Mouse (Mus musculus): ENCODE data around the gene Muc4. TPM values are rescaled to one million over a fixed set of nuclear protein-coding genes. Genes with fewer than 3 reads are reported as not detected.

Muc4 gene
- polyA plus RNA-seq, 1 experiment: 0.58 TPM

DNA sequence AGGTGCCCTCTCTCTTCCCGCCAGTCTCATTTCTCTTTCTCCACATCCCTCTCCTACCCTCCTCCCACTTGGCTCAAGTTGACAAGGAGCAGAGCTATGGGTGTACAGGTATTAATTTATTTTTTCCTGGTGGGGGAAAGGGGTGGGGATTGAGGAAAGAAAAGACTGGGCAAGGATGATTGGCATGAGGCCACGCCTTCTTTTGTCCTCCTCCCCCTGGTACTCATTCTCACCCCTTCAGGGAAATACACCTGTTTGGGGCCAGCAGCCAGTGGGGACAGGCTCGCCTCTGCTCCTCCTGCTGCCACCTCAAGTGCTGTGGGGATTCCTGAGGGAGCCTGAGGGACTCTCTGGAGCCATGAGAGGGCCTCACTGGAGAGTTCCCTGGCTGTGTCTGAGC is 336 bp downstream of the Muc4 start:
- TF ChIP-seq POLR2A (IDR thresholded peaks at IDR 0.05; ENCODE audit: control insufficient read depth, extremely low read depth, insufficient read depth, low read length, poor library complexity): no peak
- TF ChIP-seq CTCF (IDR thresholded peaks at IDR 0.05; ENCODE audit: borderline replicate concordance, control insufficient read depth, extremely low read depth, insufficient read depth, low read length, poor library complexity): no peak
- no peak overlapping the region for H3K4me3 ChIP-seq (ENCODE audit: control insufficient read depth, insufficient read depth, low read length)
- H3K27me3 ChIP-seq (ENCODE audit: control insufficient read depth, insufficient read depth, low read length): no peaks in the 10 kb centered on the region
- H3K4me1 ChIP-seq (replicated peaks; ENCODE audit: control insufficient read depth, insufficient read depth, low read length): no peaks in the 10 kb centered on the region
- DNase-seq: no peak
- WGBS: 57% methylated on average over 3 of the region's 3 CpGs
- H3K36me3 ChIP-seq (ENCODE audit: control insufficient read depth, insufficient read depth, low read length): no peaks in the 10 kb centered on the region
- no peak overlapping the region for H3K27ac ChIP-seq (ENCODE audit: control insufficient read depth, insufficient read depth, low read length)

DNA sequence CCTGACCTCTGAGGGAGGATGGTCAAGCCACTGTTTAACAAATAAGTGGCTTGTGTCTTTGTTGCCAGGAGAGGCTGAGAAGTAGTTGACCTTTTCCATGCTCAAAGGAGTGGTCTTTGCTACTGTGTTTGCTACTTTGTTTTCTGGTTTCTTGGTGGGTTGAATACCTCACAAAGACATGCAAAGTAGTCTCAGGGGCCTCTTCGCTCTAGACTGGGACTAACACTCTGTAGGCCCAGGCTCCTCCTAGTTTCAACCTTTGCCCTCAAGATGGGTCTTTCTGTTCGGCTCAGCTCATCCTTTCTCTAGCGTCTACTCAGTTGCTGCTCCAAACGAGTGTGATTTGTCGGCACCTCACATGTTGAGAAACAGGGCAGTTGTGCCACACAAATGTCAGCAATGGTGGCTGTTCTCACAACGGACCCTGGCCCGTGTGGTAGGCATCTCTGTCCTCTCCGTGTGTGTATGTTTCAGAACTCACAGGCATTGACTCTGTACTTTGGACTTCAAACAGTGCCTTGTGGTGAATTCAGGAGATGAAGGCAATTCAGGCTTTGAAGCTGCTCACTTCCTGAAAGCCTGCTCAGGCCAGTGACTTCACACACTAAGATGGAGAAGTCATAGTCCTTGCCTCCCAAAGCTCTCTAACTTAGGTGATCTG is 4.4 kb downstream of the Muc4 start:
- no peaks in the 10 kb centered on the region for H3K27me3 ChIP-seq (ENCODE audit: control insufficient read depth, insufficient read depth, low read length)
- H3K27ac ChIP-seq (ENCODE audit: control insufficient read depth, insufficient read depth, low read length): no peak overlapping the region
- no peaks in the 10 kb centered on the region for H3K36me3 ChIP-seq (ENCODE audit: control insufficient read depth, insufficient read depth, low read length)
- 76% methylated on average over 8 of the region's 8 CpGs for WGBS
- no peak for DNase-seq
- no peaks in the 10 kb centered on the region for H3K4me1 ChIP-seq (replicated peaks; ENCODE audit: control insufficient read depth, insufficient read depth, low read length)
- no peak for TF ChIP-seq CTCF (IDR thresholded peaks at IDR 0.05; ENCODE audit: borderline replicate concordance, control insufficient read depth, extremely low read depth, insufficient read depth, low read length, poor library complexity)
- no peak for TF ChIP-seq POLR2A (IDR thresholded peaks at IDR 0.05; ENCODE audit: control insufficient read depth, extremely low read depth, insufficient read depth, low read length, poor library complexity)
- no peak overlapping the region for H3K4me3 ChIP-seq (ENCODE audit: control insufficient read depth, insufficient read depth, low read length)

DNA sequence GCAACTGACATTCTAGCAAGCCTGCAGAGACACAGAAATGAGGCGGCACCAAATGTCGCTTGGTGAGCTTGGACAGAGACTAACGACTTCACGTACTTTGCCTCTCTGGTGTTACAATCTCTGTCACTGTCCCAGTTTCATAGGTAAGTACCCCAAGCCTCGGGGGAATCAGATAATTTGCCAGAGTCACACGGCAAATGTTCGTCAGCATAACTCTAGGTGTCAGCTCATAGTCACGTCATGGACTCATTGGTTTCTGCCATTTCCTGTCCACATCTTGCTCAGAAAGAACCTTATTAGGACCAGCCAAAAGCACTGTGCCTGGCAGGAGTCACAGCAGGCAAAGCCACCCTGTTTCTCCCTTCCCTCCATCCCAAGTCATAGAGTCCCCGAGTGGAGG is 5.7 kb downstream of the Muc4 start:
- H3K4me3 ChIP-seq (ENCODE audit: control insufficient read depth, insufficient read depth, low read length): no peak overlapping the region
- H3K27ac ChIP-seq (ENCODE audit: control insufficient read depth, insufficient read depth, low read length): no peak overlapping the region
- 93% methylated on average over 9 of the region's 9 CpGs for WGBS
- no peaks in the 10 kb centered on the region for H3K4me1 ChIP-seq (replicated peaks; ENCODE audit: control insufficient read depth, insufficient read depth, low read length)
- DNase-seq: no peak
- no peaks in the 10 kb centered on the region for H3K27me3 ChIP-seq (ENCODE audit: control insufficient read depth, insufficient read depth, low read length)
- H3K36me3 ChIP-seq (ENCODE audit: control insufficient read depth, insufficient read depth, low read length): no peaks in the 10 kb centered on the region
- no peak for TF ChIP-seq POLR2A (IDR thresholded peaks at IDR 0.05; ENCODE audit: control insufficient read depth, extremely low read depth, insufficient read depth, low read length, poor library complexity)
- no peak for TF ChIP-seq CTCF (IDR thresholded peaks at IDR 0.05; ENCODE audit: borderline replicate concordance, control insufficient read depth, extremely low read depth, insufficient read depth, low read length, poor library complexity)

DNA sequence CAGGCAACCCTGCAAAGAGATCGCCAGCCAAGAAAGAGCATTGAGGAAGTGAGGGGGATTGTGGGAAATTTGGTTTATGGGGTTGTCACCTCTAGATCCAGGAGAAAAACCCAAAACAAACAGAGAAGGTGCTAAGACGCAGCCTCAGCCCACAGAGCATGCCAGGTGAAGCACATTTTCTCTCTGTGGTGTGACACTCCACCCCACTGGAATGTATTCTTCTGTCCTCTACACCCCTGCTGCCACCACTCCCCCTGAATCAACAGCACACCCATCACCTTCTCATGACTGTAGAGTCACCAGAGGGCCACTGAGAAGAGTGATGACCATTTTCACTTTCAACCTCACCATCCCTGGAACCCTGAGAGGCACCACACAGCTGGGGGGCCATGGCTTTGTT is 7.0 kb downstream of the Muc4 start:
- H3K36me3 ChIP-seq (ENCODE audit: control insufficient read depth, insufficient read depth, low read length): no peaks in the 10 kb centered on the region
- TF ChIP-seq POLR2A (IDR thresholded peaks at IDR 0.05; ENCODE audit: control insufficient read depth, extremely low read depth, insufficient read depth, low read length, poor library complexity): no peak
- no peak for TF ChIP-seq CTCF (IDR thresholded peaks at IDR 0.05; ENCODE audit: borderline replicate concordance, control insufficient read depth, extremely low read depth, insufficient read depth, low read length, poor library complexity)
- H3K27me3 ChIP-seq (ENCODE audit: control insufficient read depth, insufficient read depth, low read length): no peaks in the 10 kb centered on the region
- DNase-seq: no peak
- no peak overlapping the region for H3K4me3 ChIP-seq (ENCODE audit: control insufficient read depth, insufficient read depth, low read length)
- WGBS: 55% methylated on average over 2 of the region's 2 CpGs
- no peaks in the 10 kb centered on the region for H3K4me1 ChIP-seq (replicated peaks; ENCODE audit: control insufficient read depth, insufficient read depth, low read length)
- no peak overlapping the region for H3K27ac ChIP-seq (ENCODE audit: control insufficient read depth, insufficient read depth, low read length)

GRCm38 (mm10) chr16:32745852-32746251 is 10.2 kb downstream of the Muc4 start:
- TF ChIP-seq CTCF (IDR thresholded peaks at IDR 0.05; ENCODE audit: borderline replicate concordance, control insufficient read depth, extremely low read depth, insufficient read depth, low read length, poor library complexity) (no peak), POLR2A (IDR thresholded peaks at IDR 0.05; ENCODE audit: control insufficient read depth, extremely low read depth, insufficient read depth, low read length, poor library complexity) (no peak)
- no peak overlapping the region for H3K27ac ChIP-seq (ENCODE audit: control insufficient read depth, insufficient read depth, low read length)
- DNase-seq: no peak

GRCm38 (mm10) chr16:32750242-32751127 is 14.8 kb downstream of the Muc4 start:
- Histone ChIP-seq H3K27ac (ENCODE audit: control insufficient read depth, insufficient read depth, low read length) (no peak overlapping the region), H3K36me3 (ENCODE audit: control insufficient read depth, insufficient read depth, low read length) (no peaks in the 10 kb centered on the region), H3K4me1 (replicated peaks; ENCODE audit: control insufficient read depth, insufficient read depth, low read length) (peaks cover 5% of the 10 kb centered on the region), H3K4me3 (ENCODE audit: control insufficient read depth, insufficient read depth, low read length) (no peak overlapping the region), H3K27me3 (ENCODE audit: control insufficient read depth, insufficient read depth, low read length) (no peaks in the 10 kb centered on the region)
- TF ChIP-seq POLR2A (IDR thresholded peaks at IDR 0.05; ENCODE audit: control insufficient read depth, extremely low read depth, insufficient read depth, low read length, poor library complexity): no peak
- no peak for TF ChIP-seq CTCF (IDR thresholded peaks at IDR 0.05; ENCODE audit: borderline replicate concordance, control insufficient read depth, extremely low read depth, insufficient read depth, low read length, poor library complexity)
- 32% methylated on average over 5 of the region's 5 CpGs for WGBS
- DNase-seq: no peak

More at GRCm38 (mm10) chr16:32745852-32746251, 10.2 kb downstream of the Muc4 start:
- 51% methylated on average over 6 of the region's 6 CpGs for WGBS
- H3K4me3 ChIP-seq (ENCODE audit: control insufficient read depth, insufficient read depth, low read length): no peak overlapping the region
- no peaks in the 10 kb centered on the region for H3K27me3 ChIP-seq (ENCODE audit: control insufficient read depth, insufficient read depth, low read length)
- peaks cover 3% of the 10 kb centered on the region for H3K4me1 ChIP-seq (replicated peaks; ENCODE audit: control insufficient read depth, insufficient read depth, low read length)
- H3K36me3 ChIP-seq (ENCODE audit: control insufficient read depth, insufficient read depth, low read length): no peaks in the 10 kb centered on the region

All from thymus, adult 2 months (tissue).